Mouse (Mus musculus) left cerebral cortex, postnatal 36 days (tissue): ENCODE measurements at regions not wholly inside any gene's neighbourhood (a gene's known extent, or its start where the extent isn't known, plus 50 kb on each side); places are given as distances from the start of the nearest gene placed in this dataset.

Source experiments
- DNase-seq, 2 experiments: peaks; one replicate each; pipeline ENCODE4 v3.0.0; 2021 to 2022; ENCODE audit warnings: low spot score in 2 of 2, mixed read lengths in 1 of 2
- intact Hi-C: fragments of 180-260 bp; cut with DNase I; formaldehyde crosslinking; loops from one replicate; pipeline ENCODE4 v1.15.1; 2025

DNA sequence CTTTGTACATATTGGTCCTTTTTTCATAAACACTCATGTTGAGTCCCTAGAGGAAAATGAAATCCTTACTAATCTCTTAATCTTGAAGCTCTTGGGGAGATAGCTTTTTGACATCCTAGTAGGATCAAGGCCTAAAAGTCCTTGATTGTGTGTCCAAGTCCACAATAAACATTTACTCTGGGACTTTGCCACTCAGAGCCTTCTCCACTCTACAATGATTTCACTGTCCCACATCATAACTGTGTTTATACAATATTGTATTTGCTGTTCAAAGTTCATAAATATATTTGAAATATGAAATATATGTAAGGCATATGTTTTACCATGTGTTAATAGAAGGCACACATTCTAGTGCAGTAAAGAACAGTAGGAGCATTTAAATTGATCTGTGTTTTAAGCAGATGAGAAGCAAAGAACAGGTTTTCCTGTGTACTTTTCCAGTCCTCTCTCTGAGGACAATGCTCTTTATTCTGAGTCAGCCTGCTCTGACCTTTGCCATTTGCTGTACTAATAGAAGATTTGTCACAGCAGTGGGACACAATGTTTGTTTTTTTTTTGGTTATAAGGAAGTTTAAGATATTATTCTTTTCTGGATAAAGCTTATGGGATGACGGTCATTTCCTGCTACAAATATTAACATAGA is 130.7 kb upstream of the Gprin3 start:
- intact Hi-C loops: no loop called here
- DNase-seq: no peak

DNA sequence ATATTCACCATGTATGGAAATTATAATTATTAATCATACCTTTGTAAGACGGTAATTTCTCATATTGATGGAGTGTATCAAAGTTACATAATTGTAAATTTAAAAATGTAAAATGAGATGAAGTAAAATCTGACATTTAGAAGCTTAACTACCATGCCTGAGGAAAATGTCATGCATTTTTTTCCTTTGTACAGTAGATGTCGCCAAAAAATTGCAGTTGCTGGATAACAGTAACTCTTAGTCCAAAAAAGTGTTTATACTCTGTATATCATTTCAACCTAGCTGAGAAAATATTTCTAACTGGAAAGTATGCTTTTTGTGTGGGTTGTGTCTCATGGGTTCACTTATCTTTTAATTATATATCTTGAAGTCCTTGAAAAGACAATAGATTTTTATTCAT is 110.9 kb upstream of the Gprin3 start:
- DNase-seq: no peak
- intact Hi-C loops: no loop called here

DNA sequence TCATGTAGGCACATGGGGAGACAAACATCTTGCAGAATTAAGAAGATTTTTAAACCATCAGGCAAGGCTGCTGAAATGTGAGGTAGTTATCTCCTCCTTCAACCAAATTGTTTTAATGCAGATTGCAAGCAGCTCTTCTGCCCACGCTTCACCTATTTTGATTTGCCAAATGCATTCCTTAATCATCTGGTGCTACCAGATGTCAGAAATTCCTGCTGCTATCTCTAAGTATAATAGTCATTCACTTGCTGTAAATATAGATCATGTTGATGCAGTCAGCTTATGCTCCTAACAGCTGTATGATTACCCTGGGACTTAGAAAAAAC is 98.8 kb upstream of the Gprin3 start:
- intact Hi-C loops: no loop called here
- no peak for DNase-seq

DNA sequence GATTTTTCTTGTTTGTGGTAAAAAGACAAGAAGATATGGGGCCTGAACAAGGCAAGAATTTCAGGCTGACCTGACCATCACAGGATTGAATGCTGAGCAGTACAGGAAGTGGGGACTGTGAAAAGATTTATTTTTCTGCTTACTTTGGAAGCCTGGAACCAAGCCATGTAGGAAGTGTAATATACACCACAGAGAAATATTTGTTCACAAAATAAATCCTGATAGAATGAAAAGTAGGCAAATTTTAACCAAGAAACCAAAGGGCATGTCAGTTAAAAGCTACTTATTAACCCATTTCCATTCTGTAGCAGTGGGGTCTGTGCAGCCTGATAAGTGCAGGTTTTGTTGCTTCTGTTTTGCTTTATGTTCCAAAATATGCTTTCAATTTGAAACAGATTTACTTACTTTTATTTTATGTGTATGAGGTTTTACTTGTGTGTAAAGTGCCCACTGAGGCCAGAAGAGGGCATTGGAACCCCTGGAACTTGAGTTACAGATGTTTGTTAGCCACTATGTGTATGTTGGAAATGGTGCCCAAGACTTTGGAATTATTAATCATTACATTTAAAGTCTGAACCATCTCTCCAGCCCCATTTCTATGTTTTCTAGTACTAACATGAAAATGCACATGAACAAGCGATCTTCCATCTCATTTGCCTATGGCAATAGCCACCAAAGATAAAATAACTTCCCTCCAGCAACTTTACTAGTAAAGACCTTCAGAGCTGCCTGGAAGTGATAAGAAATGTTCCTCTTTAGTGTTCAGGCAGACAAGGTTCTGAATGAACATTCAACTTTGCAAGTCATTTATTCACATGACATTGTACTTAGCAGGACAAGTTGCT is 98.2 kb upstream of the Gprin3 start:
- intact Hi-C loops: no loop called here
- no peak for DNase-seq

DNA sequence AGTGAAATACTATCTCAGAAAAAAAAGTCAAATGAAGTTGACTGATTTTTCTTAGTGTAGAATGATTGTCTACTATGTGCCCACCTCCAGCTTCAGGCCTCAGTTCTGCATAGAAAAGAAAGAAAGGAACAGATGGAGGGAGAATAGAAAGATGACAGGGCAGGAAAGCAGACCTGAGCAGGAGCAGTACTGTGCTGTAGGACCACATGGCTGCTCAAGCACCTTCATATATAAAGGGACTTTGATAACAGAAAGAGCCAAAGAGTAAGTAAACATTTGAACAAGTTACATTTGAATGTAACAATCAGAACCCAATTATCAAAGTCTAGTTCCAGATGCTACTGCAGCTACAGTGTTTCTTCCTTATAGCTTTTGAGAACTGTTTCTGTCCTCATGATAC is 96.9 kb upstream of the Gprin3 start:
- DNase-seq: no peak
- intact Hi-C loops: no loop called here

DNA sequence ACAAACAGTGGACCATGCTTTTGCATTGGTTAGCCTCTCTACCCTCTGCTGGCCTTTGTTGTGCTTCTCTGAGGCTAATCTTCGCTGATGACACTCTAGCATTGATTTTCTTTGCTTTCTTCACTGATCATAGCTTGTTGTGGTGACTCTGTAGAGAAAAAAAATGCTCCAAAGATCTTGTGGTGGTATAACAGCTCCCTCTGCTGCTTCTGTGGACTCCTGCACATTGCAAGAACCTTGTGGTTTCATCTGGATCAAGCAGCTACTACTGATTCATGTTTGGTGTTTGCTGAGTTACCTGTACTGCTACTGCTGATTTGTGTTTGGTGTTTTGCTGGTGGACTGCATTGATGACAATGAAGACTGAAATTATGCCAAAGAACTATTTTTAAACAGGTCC is 74.7 kb upstream of the Gprin3 start:
- no peak for DNase-seq
- intact Hi-C loops: no loop called here

DNA sequence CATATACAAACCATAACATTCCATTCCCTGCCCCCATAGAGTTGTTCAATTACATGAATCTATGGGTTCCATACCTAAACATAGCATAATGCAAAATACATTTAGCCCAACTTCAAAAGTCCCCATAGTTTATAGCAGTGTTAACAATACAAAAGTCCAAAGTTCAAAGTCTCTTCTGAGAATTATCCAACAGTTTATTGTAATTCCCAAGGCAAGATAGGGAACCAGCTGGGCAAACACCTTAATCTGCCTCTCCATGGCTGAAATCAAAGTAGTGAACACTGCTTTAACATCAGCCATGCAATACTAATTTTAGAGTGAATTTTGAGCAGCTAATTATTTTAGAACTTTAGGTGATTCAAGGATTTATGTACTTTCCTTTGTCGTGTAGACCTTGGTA is 72.7 kb upstream of the Gprin3 start:
- intact Hi-C loops: no loop called here
- DNase-seq: no peak

DNA sequence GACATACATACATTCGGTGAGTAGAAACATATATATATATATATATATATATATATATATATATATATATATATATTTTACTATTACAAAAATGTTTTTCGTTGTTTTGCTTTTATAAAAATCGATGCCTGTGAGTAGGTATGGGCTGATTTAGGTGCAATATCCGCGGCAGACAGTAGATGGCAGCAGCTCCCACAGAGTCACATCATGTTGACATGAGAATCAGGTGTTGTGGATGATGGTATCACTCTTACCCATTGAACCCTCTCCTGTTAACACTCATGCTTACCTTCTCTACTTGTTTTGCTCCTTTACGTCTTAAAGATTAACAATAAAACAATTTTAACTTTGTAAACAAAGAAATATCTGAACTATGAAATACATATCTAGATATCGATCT is 72.0 kb upstream of the Gprin3 start:
- DNase-seq: peak; percentile 33 to 47
- intact Hi-C loops: no loop called here

DNA sequence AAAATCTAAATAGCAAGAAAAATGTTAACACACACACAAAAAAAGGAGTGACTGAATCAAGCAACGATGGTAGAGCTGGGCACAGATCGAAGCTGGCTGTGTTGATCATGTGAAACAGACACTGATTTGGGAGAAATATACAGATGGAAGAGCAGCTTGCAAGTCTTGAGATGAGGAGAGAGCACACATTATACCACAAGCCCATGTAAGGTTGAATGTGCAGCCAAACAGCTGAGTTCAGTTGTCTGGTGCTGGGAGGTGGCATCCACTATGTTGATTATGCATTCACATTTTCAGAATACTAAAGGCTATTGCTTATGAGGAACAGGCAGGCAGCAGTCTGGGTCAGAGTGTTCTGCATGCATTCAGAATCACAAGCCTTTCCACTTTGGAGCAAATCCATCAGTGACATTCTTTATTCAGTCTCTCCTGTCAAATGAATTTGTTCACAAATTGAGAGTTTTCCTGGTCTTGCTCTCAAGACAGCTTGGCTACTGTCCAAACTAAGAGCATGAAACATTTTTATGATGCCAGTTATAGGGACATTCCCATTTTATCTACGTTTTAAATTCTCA is 63.0 kb upstream of the Gprin3 start:
- DNase-seq: peak; percentile 6 to 9
- intact Hi-C loops: no loop called here

DNA sequence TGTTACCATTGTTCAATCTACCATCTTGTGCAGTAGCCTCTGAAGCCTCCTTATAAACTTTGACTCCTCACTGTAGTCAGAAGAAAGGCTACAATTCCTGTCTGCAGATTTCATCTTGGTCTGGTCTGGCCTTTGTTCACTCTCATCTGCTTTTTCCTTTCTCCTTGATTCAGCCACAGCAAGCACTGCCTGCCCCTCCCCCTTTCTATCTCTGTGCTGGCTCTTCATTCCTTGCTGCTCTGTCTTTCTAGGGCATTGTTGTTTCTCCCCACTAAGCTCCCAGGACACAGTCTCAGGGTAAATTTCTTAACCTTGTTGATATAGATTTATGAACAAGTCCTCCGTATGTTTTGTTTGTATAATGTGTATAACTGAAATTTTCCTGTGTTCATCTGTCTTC is 62.3 kb upstream of the Gprin3 start:
- DNase-seq: no peak
- intact Hi-C loops: no loop called here

DNA sequence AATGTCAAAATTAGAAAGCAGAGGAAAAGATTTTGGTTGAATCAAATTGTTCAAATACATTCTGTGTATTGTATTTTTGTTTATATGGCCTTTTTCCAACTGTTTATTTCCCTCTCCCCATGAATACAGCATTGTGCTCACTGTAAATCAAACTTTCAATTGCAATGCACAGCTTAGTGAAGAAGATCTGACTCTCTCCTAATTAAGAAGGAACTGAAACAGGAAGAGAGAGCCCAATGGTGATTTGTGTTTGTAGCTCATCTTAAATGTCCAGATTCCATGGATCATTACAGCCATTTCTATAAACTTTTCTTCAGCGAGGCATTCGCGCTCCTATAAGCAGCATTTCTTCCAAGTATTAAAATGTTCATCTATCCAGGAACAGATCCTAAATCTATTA is 57.9 kb upstream of the Gprin3 start:
- intact Hi-C loops: no loop called here
- DNase-seq: no peak

DNA sequence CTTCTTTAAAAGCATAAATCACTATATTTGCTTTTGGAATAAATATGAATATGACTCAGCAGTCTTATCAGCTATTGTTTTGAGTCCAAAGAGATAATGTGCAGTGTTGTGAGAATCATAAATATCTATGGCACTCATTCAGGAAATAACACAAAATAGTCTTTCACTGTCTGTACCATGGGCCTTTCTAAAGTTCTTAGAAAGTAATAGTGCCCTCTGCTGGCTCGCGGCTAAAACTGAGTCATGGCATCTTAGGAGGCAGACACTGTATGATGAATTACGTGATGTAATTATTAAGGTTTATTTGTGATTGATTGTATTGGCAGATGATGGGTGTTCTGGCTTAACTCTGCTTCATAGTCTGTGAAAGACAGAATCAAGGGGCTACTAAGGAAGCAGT is 57.5 kb upstream of the Gprin3 start:
- intact Hi-C loops: loop anchor here (2.0 kb wide), 1 partner anchor 235 kb away; no protein-coding TSS in a partner anchor
- DNase-seq: peak in 1 of 2 experiments; percentile 28
